Mouse (Mus musculus): ENCODE measurements around the gene Ppfia3. TPM values are rescaled to one million over a fixed set of nuclear protein-coding genes. Genes with fewer than 3 reads are reported as not detected.
"Not testable (repeated sequence)": the region's sequence is repeated elsewhere in the genome, so short reads cannot be mapped to it uniquely, and the experiment has no call there.

The Ppfia3 gene
- polyA plus RNA-seq, 1 experiment, result not detected

- TF ChIP-seq CTCF (IDR thresholded peaks at IDR 0.05; ENCODE audit: insufficient read depth, low read depth, low read length), result no peak
- TF ChIP-seq POLR2A (IDR thresholded peaks at IDR 0.05; ENCODE audit: insufficient read depth, low read depth, low read length), result no peak
- Histone ChIP-seq H3K4me3 (ENCODE audit: insufficient read depth, low read depth, low read length) (no peak overlapping the region), H3K27ac (ENCODE audit: insufficient read depth, low read depth, low read length) (no peak overlapping the region), H3K4me1 (ENCODE audit: control insufficient read depth, insufficient read depth, low read length) (peaks cover 11% of the 10 kb centered on the region; the same call in 1 of the 2 replicates)
- WGBS, result 75% methylated on average over 7 of the region's 7 CpGs
Observed at GRCm38 (mm10) chr7:45408351-45408750, 41.5 kb upstream of the Ppfia3 start.

- 80% methylated on average over 10 of the region's 10 CpGs for whole genome bisulfite sequencing
- TF ChIP-seq POLR2A (IDR thresholded peaks at IDR 0.05; ENCODE audit: insufficient read depth, low read depth, low read length), result no peak
- no peak for TF ChIP-seq CTCF (IDR thresholded peaks at IDR 0.05; ENCODE audit: insufficient read depth, low read depth, low read length)
- Histone ChIP-seq H3K4me1 (ENCODE audit: control insufficient read depth, insufficient read depth, low read length) (peaks cover 10% of the 10 kb centered on the region; the same call in 1 of the 2 replicates), H3K4me3 (ENCODE audit: insufficient read depth, low read depth, low read length) (no peak overlapping the region), H3K27ac (ENCODE audit: insufficient read depth, low read depth, low read length) (no peak overlapping the region)
Observed at GRCm38 (mm10) chr7:45407836-45408235, 41.0 kb upstream of the Ppfia3 start.

- Histone ChIP-seq H3K4me3 (ENCODE audit: insufficient read depth, low read depth, low read length) (peak overlapping the region; percentile 13), H3K4me1 (ENCODE audit: control insufficient read depth, insufficient read depth, low read length) (peaks cover 10% of the 10 kb centered on the region; the same call in 1 of the 2 replicates), H3K27ac (ENCODE audit: insufficient read depth, low read depth, low read length) (no peak overlapping the region)
- 2% methylated on average over 114 of the region's 114 CpGs for WGBS
- no peak for TF ChIP-seq POLR2A (IDR thresholded peaks at IDR 0.05; ENCODE audit: insufficient read depth, low read depth, low read length)
- no peak for TF ChIP-seq CTCF (IDR thresholded peaks at IDR 0.05; ENCODE audit: insufficient read depth, low read depth, low read length)
Observed at GRCm38 (mm10) chr7:45406157-45407156, 39.6 kb upstream of the Ppfia3 start.

GRCm38 (mm10) chr7:45405091-45406075, 38.6 kb upstream of the Ppfia3 start, which contains the start of gene Kcna7:
TSS of gene Kcna7 (plus strand) at chr7:45405653.
- Histone ChIP-seq H3K27ac (ENCODE audit: insufficient read depth, low read depth, low read length) (no peak within 1 kb of the TSS), H3K4me3 (ENCODE audit: insufficient read depth, low read depth, low read length) (peak within 1 kb of the TSS; percentile 13), H3K4me1 (ENCODE audit: control insufficient read depth, insufficient read depth, low read length) (peaks cover 10% of the 10 kb centered on the region; the same call in 1 of the 2 replicates)
- WGBS, result 11% methylated on average over 28 of the region's 28 CpGs
- TF ChIP-seq POLR2A (IDR thresholded peaks at IDR 0.05; ENCODE audit: insufficient read depth, low read depth, low read length) (no peak), CTCF (IDR thresholded peaks at IDR 0.05; ENCODE audit: insufficient read depth, low read depth, low read length) (peak; percentile 70)

- Histone ChIP-seq H3K27ac (ENCODE audit: insufficient read depth, low read depth, low read length) (no peak overlapping the region), H3K4me1 (ENCODE audit: control insufficient read depth, insufficient read depth, low read length) (peaks cover 10% of the 10 kb centered on the region; the same call in 1 of the 2 replicates), H3K4me3 (ENCODE audit: insufficient read depth, low read depth, low read length) (no peak overlapping the region)
- WGBS, result 42% methylated on average over 6 of the region's 6 CpGs
- TF ChIP-seq POLR2A (IDR thresholded peaks at IDR 0.05; ENCODE audit: insufficient read depth, low read depth, low read length), result no peak
- no peak for TF ChIP-seq CTCF (IDR thresholded peaks at IDR 0.05; ENCODE audit: insufficient read depth, low read depth, low read length)
Observed at GRCm38 (mm10) chr7:45403532-45404261, 36.9 kb upstream of the Ppfia3 start.

GRCm38 (mm10) chr7:45401521-45402085, 34.8 kb upstream of the Ppfia3 start:
- 67% methylated on average over 10 of the region's 10 CpGs for WGBS
- TF ChIP-seq POLR2A (IDR thresholded peaks at IDR 0.05; ENCODE audit: insufficient read depth, low read depth, low read length) (no peak), CTCF (IDR thresholded peaks at IDR 0.05; ENCODE audit: insufficient read depth, low read depth, low read length) (no peak)
- Histone ChIP-seq H3K4me1 (ENCODE audit: control insufficient read depth, insufficient read depth, low read length) (peaks cover 10% of the 10 kb centered on the region; the same call in 1 of the 2 replicates), H3K27ac (ENCODE audit: insufficient read depth, low read depth, low read length) (no peak overlapping the region), H3K4me3 (ENCODE audit: insufficient read depth, low read depth, low read length) (no peak overlapping the region)

GRCm38 (mm10) chr7:45396787-45397186, 30.0 kb upstream of the Ppfia3 start:
- no peak for TF ChIP-seq CTCF (IDR thresholded peaks at IDR 0.05; ENCODE audit: insufficient read depth, low read depth, low read length)
- TF ChIP-seq POLR2A (IDR thresholded peaks at IDR 0.05; ENCODE audit: insufficient read depth, low read depth, low read length), result no peak
- Histone ChIP-seq H3K27ac (ENCODE audit: insufficient read depth, low read depth, low read length) (no peak overlapping the region), H3K4me1 (ENCODE audit: control insufficient read depth, insufficient read depth, low read length) (peaks cover 8% of the 10 kb centered on the region), H3K4me3 (ENCODE audit: insufficient read depth, low read depth, low read length) (no peak overlapping the region)
- WGBS, result 78% methylated on average over 2 of the region's 2 CpGs

- H3K4me1 ChIP-seq (ENCODE audit: control insufficient read depth, insufficient read depth, low read length), result not testable (repeated sequence)
- WGBS, result under 1% methylated on average over 3 of the region's 3 CpGs
- Histone ChIP-seq H3K4me3 (ENCODE audit: insufficient read depth, low read depth, low read length) (peak overlapping the region; percentile 52), H3K27ac (ENCODE audit: insufficient read depth, low read depth, low read length) (peak overlapping the region; percentile 70; the same call in 1 of the 2 replicates)
Observed at GRCm38 (mm10) chr7:45396337-45396775, 29.5 kb upstream of the Ppfia3 start.

All from olfactory bulb, adult 2 months (tissue).